Comparison of ENCODE assay signal across 13 mouse cellular contexts in genomic region chr17:35074097-35074496, GRCm38 (mm10). TPM values are rescaled to one million over a fixed set of nuclear protein-coding genes. Genes with fewer than 3 reads are reported as not detected.
DNase-seq lines count a peak whose midpoint lies in the region; ATAC-seq and TF ChIP-seq lines count a peak whose summit lies in the region.
"Had no signal": no experiment of that assay in that cellular context is flagged by ENCODE, and none has a peak within 500 bp of the region (broad histone marks: within the 10 kb centered on the region; RNA-seq: fewer than 3 reads in every experiment).

No protein-coding gene starts in this region.

- H3K4me1 ChIP-seq in hindbrain, embryonic 10.5 days (replicated peaks), result peaks cover 28% of the 10 kb centered on the region
- peaks cover 18% of the 10 kb centered on the region for H3K4me1 ChIP-seq in hindbrain, embryonic 12.5 days
- peaks cover 43% of the 10 kb centered on the region for H3K4me1 ChIP-seq in G1E (ENCODE audit: insufficient read depth, low read depth, low read length)

- ATAC-seq in hindbrain, embryonic 12.5 days (ENCODE audit: low FRiP score), result no peak
- no peak for ATAC-seq in G1E (ENCODE audit: extremely low read depth, insufficient number of reproducible peaks, low FRiP score, poor library complexity, severe bottlenecking)
- peak; percentile 65 for ATAC-seq in common myeloid progenitor, adult 5-6 weeks (replicated peaks; ENCODE audit: low read depth, poor library complexity, severe bottlenecking)
- ATAC-seq: activated CD4-positive, CD25-positive, alpha-beta regulatory T cell, adult 4 months; midbrain, embryonic 15.5 days had no signal

- no peak overlapping the region for H3K4me2 ChIP-seq in hindbrain, embryonic 12.5 days (replicated peaks)
- H3K4me2 ChIP-seq: heart, embryonic 11.5 days; midbrain, embryonic 15.5 days had no signal

- WGBS in hindbrain, embryonic 10.5 days, result 56% methylated on average over 17 of the region's 17 CpGs
- 51% methylated on average over 17 of the region's 17 CpGs for WGBS in hindbrain, embryonic 12.5 days

- H3K9ac ChIP-seq in hindbrain, embryonic 12.5 days, result no peak overlapping the region; the same call in 1 of the 2 replicates
- H3K9ac ChIP-seq: midbrain, embryonic 15.5 days had no signal

- DNase-seq in hindbrain, embryonic 10.5 days (ENCODE audit: low spot score), result no peak
- no peak for DNase-seq in G1E (ENCODE audit: low spot score)
- peak; percentile 46 for DNase-seq in thymus, postnatal 0 days (ENCODE audit: low spot score)
- no peak for DNase-seq in gastrocnemius, adult 8-10 months (ENCODE audit: low spot score in 2 of 2)
- no peak for DNase-seq in spleen, postnatal 10 days (ENCODE audit: low spot score in 2 of 2)
- no peak for DNase-seq in frontal cortex, postnatal 25 days (ENCODE audit: low spot score in 2 of 2)
- DNase-seq: kidney, adult 11 months had no signal

- peak overlapping the region; percentile 50 for H3K27ac ChIP-seq in hindbrain, embryonic 10.5 days
- no peak overlapping the region for H3K27ac ChIP-seq in hindbrain, embryonic 12.5 days
- H3K27ac ChIP-seq: midbrain, embryonic 15.5 days had no signal

- H3K9me3 ChIP-seq in hindbrain, embryonic 10.5 days, result no peaks in the 10 kb centered on the region
- no peaks in the 10 kb centered on the region for H3K9me3 ChIP-seq in hindbrain, embryonic 12.5 days (replicated peaks)
- H3K9me3 ChIP-seq in G1E (replicated peaks), result no peaks in the 10 kb centered on the region
- H3K9me3 ChIP-seq: midbrain, embryonic 15.5 days had no signal

- H3K36me3 ChIP-seq in hindbrain, embryonic 10.5 days, result no peaks in the 10 kb centered on the region
- H3K36me3 ChIP-seq in hindbrain, embryonic 12.5 days, result no peaks in the 10 kb centered on the region
- no peaks in the 10 kb centered on the region for H3K36me3 ChIP-seq in G1E (replicated peaks)
- H3K36me3 ChIP-seq: midbrain, embryonic 15.5 days had no signal

- H3K4me3 ChIP-seq in hindbrain, embryonic 10.5 days, result no peak overlapping the region
- no peak overlapping the region for H3K4me3 ChIP-seq in hindbrain, embryonic 12.5 days
- H3K4me3 ChIP-seq in G1E (ENCODE audit: low read depth, low read length), result peak overlapping the region; percentile 4; the same call in 1 of the 2 replicates
- H3K4me3 ChIP-seq: midbrain, embryonic 15.5 days had no signal

- H3K27me3 ChIP-seq in hindbrain, embryonic 10.5 days (ENCODE audit: insufficient read depth, poor library complexity, severe bottlenecking), result peaks cover 8% of the 10 kb centered on the region; the same call in 1 of the 2 replicates
- peaks cover 5% of the 10 kb centered on the region; the same call in 1 of the 2 replicates for H3K27me3 ChIP-seq in hindbrain, embryonic 12.5 days
- H3K27me3 ChIP-seq in G1E (ENCODE audit: insufficient read depth, low read length), result peaks cover 21% of the 10 kb centered on the region
- H3K27me3 ChIP-seq: midbrain, embryonic 15.5 days had no signal

- TF ChIP-seq CTCF in G1E (IDR thresholded peaks at IDR 0.05; ENCODE audit: low read depth, low read length), result no peak

RNA-seq across cellular contexts. Expression of gene Ly6g6e, which starts 2.6 kb away (rescaled TPM):
- polyA plus RNA-seq in hindbrain, embryonic 10.5 days (2016; fragmentation: Nextera tagmentation; extraction: Ambion mirVana), result 0.76 and 0.97 TPM in 2 replicates
- polyA plus RNA-seq in hindbrain, embryonic 12.5 days (2016; fragmentation: Nextera tagmentation; extraction: Ambion mirVana), result not detected in 2 replicates
- total RNA-seq in G1E (2014; fragmentation: Nextera tagmentation) (not detected in 2 replicates), G1E (2017) (not detected in 2 replicates)
- 0.36 TPM in 1 of 2 replicates, not detected in the other for polyA plus RNA-seq in G1E (2012)
- not detected in 2 replicates for total RNA-seq in common myeloid progenitor, adult 5-6 weeks (2017)
- polyA plus RNA-seq in thymus, postnatal 0 days (2015; fragmentation: Nextera tagmentation; extraction: Ambion mirVana), result 0.89 and 1.0 TPM in 2 replicates
- total RNA-seq in gastrocnemius, adult 8-10 months (2022), result not detected
- polyA plus RNA-seq: activated CD4-positive, CD25-positive, alpha-beta regulatory T cell, adult 4 months had no signal

RNA-seq across cellular contexts. Expression of gene Ly6g6d, which starts 3.8 kb away (rescaled TPM):
- 2.1 and 2.4 TPM in 2 replicates for polyA plus RNA-seq in hindbrain, embryonic 10.5 days (2016; fragmentation: Nextera tagmentation; extraction: Ambion mirVana)
- polyA plus RNA-seq in hindbrain, embryonic 12.5 days (2016; fragmentation: Nextera tagmentation; extraction: Ambion mirVana), result 2.1 and 2.3 TPM in 2 replicates
- not detected in 2 replicates for total RNA-seq in G1E (2014; fragmentation: Nextera tagmentation)
- total RNA-seq in G1E (2017), result 0.58 TPM in 1 of 2 replicates, not detected in the other
- polyA plus RNA-seq in G1E (2012), result 2.0 and 3.6 TPM in 2 replicates
- not detected in 2 replicates for total RNA-seq in common myeloid progenitor, adult 5-6 weeks (2017)
- polyA plus RNA-seq in thymus, postnatal 0 days (2015; fragmentation: Nextera tagmentation; extraction: Ambion mirVana), result 0.55 and 0.60 TPM in 2 replicates
- 1 to 10 TPM in 1 of 4 experiments, under 1 TPM in 2, not detected in 1; 0.53 to 1.8 (median 0.99) TPM for total RNA-seq in gastrocnemius, adult 8-10 months (2022)
- polyA plus RNA-seq: activated CD4-positive, CD25-positive, alpha-beta regulatory T cell, adult 4 months had no signal

RNA-seq across cellular contexts. Expression of gene Mpig6b, which starts 8.1 kb away (rescaled TPM):
- 0.76 and 1.1 TPM in 2 replicates for polyA plus RNA-seq in hindbrain, embryonic 10.5 days (2016; fragmentation: Nextera tagmentation; extraction: Ambion mirVana)
- 0.46 and 0.52 TPM in 2 replicates for polyA plus RNA-seq in hindbrain, embryonic 12.5 days (2016; fragmentation: Nextera tagmentation; extraction: Ambion mirVana)
- total RNA-seq in G1E (2014; fragmentation: Nextera tagmentation) (not detected in 2 replicates), G1E (2017) (0.06 TPM in 1 of 2 replicates, not detected in the other)
- not detected in 2 replicates for polyA plus RNA-seq in G1E (2012)
- total RNA-seq in common myeloid progenitor, adult 5-6 weeks (2017), result not detected in 2 replicates
- 0.06 and 0.08 TPM in 2 replicates for polyA plus RNA-seq in thymus, postnatal 0 days (2015; fragmentation: Nextera tagmentation; extraction: Ambion mirVana)
- not detected for total RNA-seq in gastrocnemius, adult 8-10 months (2022)
- total RNA-seq: layer of hippocampus, postnatal 25 days had no signal
- polyA plus RNA-seq: activated CD4-positive, CD25-positive, alpha-beta regulatory T cell, adult 4 months had no signal

RNA-seq across cellular contexts. Expression of gene Ly6g6c, which starts 8.9 kb away (rescaled TPM):
- 0.20 and 0.27 TPM in 2 replicates for polyA plus RNA-seq in hindbrain, embryonic 10.5 days (2016; fragmentation: Nextera tagmentation; extraction: Ambion mirVana)
- not detected in 2 replicates for polyA plus RNA-seq in hindbrain, embryonic 12.5 days (2016; fragmentation: Nextera tagmentation; extraction: Ambion mirVana)
- total RNA-seq in G1E (2014; fragmentation: Nextera tagmentation) (not detected in 2 replicates), G1E (2017) (0.16 TPM in 1 of 2 replicates, not detected in the other)
- polyA plus RNA-seq in G1E (2012), result not detected in 2 replicates
- not detected in 2 replicates for total RNA-seq in common myeloid progenitor, adult 5-6 weeks (2017)
- 0.27 and 0.57 TPM in 2 replicates for polyA plus RNA-seq in thymus, postnatal 0 days (2015; fragmentation: Nextera tagmentation; extraction: Ambion mirVana)
- total RNA-seq in gastrocnemius, adult 8-10 months (2022), result not detected
- total RNA-seq: layer of hippocampus, postnatal 25 days had no signal
- polyA plus RNA-seq: activated CD4-positive, CD25-positive, alpha-beta regulatory T cell, adult 4 months; heart, embryonic 11.5 days; midbrain, embryonic 15.5 days had no signal

RNA-seq across cellular contexts. Expression of gene Ly6g6f, which starts 11.3 kb away (rescaled TPM):
- 0.67 and 0.80 TPM in 2 replicates for polyA plus RNA-seq in hindbrain, embryonic 10.5 days (2016; fragmentation: Nextera tagmentation; extraction: Ambion mirVana)
- polyA plus RNA-seq in hindbrain, embryonic 12.5 days (2016; fragmentation: Nextera tagmentation; extraction: Ambion mirVana), result 0.47 and 0.62 TPM in 2 replicates
- total RNA-seq in G1E (2014; fragmentation: Nextera tagmentation) (not detected in 2 replicates), G1E (2017) (0.23 and 0.27 TPM in 2 replicates)
- polyA plus RNA-seq in G1E (2012), result 0.10 and 0.24 TPM in 2 replicates
- not detected in 2 replicates for total RNA-seq in common myeloid progenitor, adult 5-6 weeks (2017)
- polyA plus RNA-seq in thymus, postnatal 0 days (2015; fragmentation: Nextera tagmentation; extraction: Ambion mirVana), result 0.12 TPM in 1 of 2 replicates, not detected in the other
- not detected for total RNA-seq in gastrocnemius, adult 8-10 months (2022)
- total RNA-seq: layer of hippocampus, postnatal 25 days had no signal
- polyA plus RNA-seq: midbrain, embryonic 15.5 days had no signal
